Mouse (Mus musculus) testis, adult 2 months (tissue): Measurements from ENCODE around the gene Eva1c.

ENCODE experiments used
- CTCF ChIP-seq: fragments of 200-500 bp; IDR thresholded peaks from 2 replicates; pipeline ENCODE4 v1.5.1; 2012; ENCODE audit warnings: low read depth, mild to moderate bottlenecking, inconsistent platforms, low read length, moderate library complexity; ENCODE audit not compliant: control insufficient read depth, insufficient read depth, insufficient replicate concordance
- POLR2A ChIP-seq: fragments of 200-500 bp; IDR thresholded peaks from 2 replicates; pipeline ENCODE4 v1.6.1; 2012; ENCODE audit warnings: low read depth, mild to moderate bottlenecking, inconsistent platforms, low read length, moderate library complexity; ENCODE audit not compliant: control insufficient read depth

GRCm38 (mm10) chr16:90917156-90917555 lies 90.6 kb downstream of the Eva1c start:
- TF ChIP-seq CTCF, result no peak
- TF ChIP-seq POLR2A, result no peak
